Mouse (Mus musculus) thymus, adult 2 months (tissue): ENCODE results near the gene Vps53.

Experiments
- CTCF ChIP-seq: fragments of 200-500 bp; IDR thresholded peaks from 2 replicates; pipeline ENCODE4 v1.5.1; 2012; ENCODE audit warnings: mild to moderate bottlenecking, control low read depth, low read length, moderate library complexity, borderline replicate concordance; ENCODE audit not compliant: control insufficient read depth, poor library complexity, insufficient read depth; ENCODE audit errors: extremely low read depth
- POLR2A ChIP-seq: fragments of 200-500 bp; IDR thresholded peaks from 2 replicates; pipeline ENCODE4 v1.6.1; 2012; ENCODE audit warnings: mild to moderate bottlenecking, low read length, control low read depth, moderate library complexity; ENCODE audit not compliant: control insufficient read depth, poor library complexity, insufficient read depth; ENCODE audit errors: extremely low read depth

GRCm38 (mm10) chr11:76148055-76149008, 31.1 kb downstream of the Vps53 start:
- no peak for TF ChIP-seq POLR2A
- TF ChIP-seq CTCF, result no peak
